Mouse (Mus musculus) neural tube, embryonic 11.5 days (tissue): ENCODE results near the gene 0610030E20Rik. TPM values are rescaled to one million over a fixed set of nuclear protein-coding genes. Genes with fewer than 3 reads are reported as not detected.

ENCODE experiments used
- ATAC-seq: fragments of 200-750 bp; cut with Nextera tagmentation; 2 replicates; pipeline ENCODE4 v1.8.0; 2017; ENCODE audit warnings: moderate number of reproducible peaks, mild to moderate bottlenecking, moderate TSS enrichment, moderate library complexity; ENCODE audit not compliant: insufficient read depth, low FRiP score, low TSS enrichment
- DNase-seq: peaks from one replicate; pipeline ENCODE4 v3.0.0-alpha.2; 2015; ENCODE audit warnings: low spot score
- H3K27ac ChIP-seq: fragments of 300-500 bp; sonication (generic); 2 replicates; pipeline ENCODE4 v1.5.1; 2014; ENCODE audit warnings: low read depth, mild to moderate bottlenecking, low read length
- H3K27me3 ChIP-seq: fragments of 300-500 bp; sonication (generic); 2 replicates; pipeline ENCODE4 v1.6.1; 2014; ENCODE audit warnings: mild to moderate bottlenecking, low read length, mixed read lengths; ENCODE audit not compliant: control insufficient read depth, insufficient read depth
- H3K36me3 ChIP-seq: fragments of 300-500 bp; sonication (generic); 2 replicates; pipeline ENCODE4 v1.6.1; 2014; ENCODE audit warnings: mild to moderate bottlenecking, low read length, moderate library complexity, mixed read lengths; ENCODE audit not compliant: control insufficient read depth, insufficient read depth
- H3K4me1 ChIP-seq: fragments of 300-500 bp; sonication (generic); 2 replicates; pipeline ENCODE4 v1.6.1; 2014; ENCODE audit warnings: low read length, mixed read lengths; ENCODE audit not compliant: control insufficient read depth, insufficient read depth
- H3K4me2 ChIP-seq: fragments of 300-500 bp; sonication (generic); 2 replicates; pipeline ENCODE4 v1.6.1; 2014; ENCODE audit warnings: low read depth, mild to moderate bottlenecking, moderate library complexity
- H3K4me3 ChIP-seq: fragments of 300-500 bp; sonication (generic); 2 replicates; pipeline ENCODE4 v1.5.1; 2014; ENCODE audit warnings: low read depth, low read length
- H3K9ac ChIP-seq: fragments of 300-500 bp; sonication (generic); 2 replicates; pipeline ENCODE4 v1.6.1; 2014; ENCODE audit warnings: mild to moderate bottlenecking, low read length
- H3K9me3 ChIP-seq: fragments of 300-500 bp; sonication (generic); 2 replicates; pipeline ENCODE4 v1.6.1; 2016; ENCODE audit warnings: low read length; ENCODE audit not compliant: control insufficient read depth
- WGBS: fragments of 180-500 bp; shearing (Covaris S2); extraction: QIAGEN DNeasy Blood & Tissue Kit; methylation state at CpG from one replicate; pipeline ENCODE4 v1.1.7; 2014; 5-methylcytosine and 5-hydroxymethylcytosine counted together
- polyA plus RNA-seq: library from polyadenylated mRNA; unstranded; fragments of >200 nt; fragmentation: Nextera tagmentation; extraction: Ambion mirVana; gene quantifications from 2 replicates; pipeline ENCODE4 v1.2.1, GENCODE M21; 2014

The 0610030E20Rik gene
- polyA plus RNA-seq, 1 experiment from 2014 or later: 17.4 TPM

- H3K4me2 ChIP-seq: no peak overlapping the region
- H3K4me3 ChIP-seq: no peak overlapping the region
- no peaks in the 10 kb centered on the region for H3K27me3 ChIP-seq
- no peak overlapping the region for H3K9ac ChIP-seq
- no peaks in the 10 kb centered on the region for H3K9me3 ChIP-seq
- no peaks in the 10 kb centered on the region for H3K4me1 ChIP-seq
- 88% methylated on average over 5 of the region's 5 CpGs for WGBS
- no peak overlapping the region for H3K27ac ChIP-seq
- peaks cover 20% of the 10 kb centered on the region for H3K36me3 ChIP-seq
- DNase-seq (no peak), ATAC-seq (no peak)
Observed at GRCm38 (mm10) chr6:72318440-72318839, 28.7 kb upstream of the 0610030E20Rik start.

- Histone ChIP-seq H3K4me3 (no peak overlapping the region), H3K4me1 (no peaks in the 10 kb centered on the region), H3K27ac (no peak overlapping the region), H3K36me3 (peaks cover 20% of the 10 kb centered on the region), H3K9ac (no peak overlapping the region), H3K9me3 (no peaks in the 10 kb centered on the region), H3K27me3 (no peaks in the 10 kb centered on the region), H3K4me2 (no peak overlapping the region)
- ATAC-seq (no peak), DNase-seq (peak; percentile 40)
- WGBS: 89% methylated on average over 11 of the region's 11 CpGs
Observed at GRCm38 (mm10) chr6:72319019-72319418, 28.1 kb upstream of the 0610030E20Rik start.

- Histone ChIP-seq H3K27ac (no peak overlapping the region), H3K4me2 (no peak overlapping the region), H3K4me1 (no peaks in the 10 kb centered on the region), H3K4me3 (no peak overlapping the region), H3K9ac (no peak overlapping the region), H3K36me3 (peaks cover 24% of the 10 kb centered on the region), H3K9me3 (no peaks in the 10 kb centered on the region), H3K27me3 (no peaks in the 10 kb centered on the region)
- ATAC-seq (no peak), DNase-seq (no peak)
- 90% methylated on average over 3 of the region's 3 CpGs for WGBS
Observed at GRCm38 (mm10) chr6:72322936-72323335, 24.2 kb upstream of the 0610030E20Rik start.

- no peaks in the 10 kb centered on the region for H3K9me3 ChIP-seq
- H3K4me2 ChIP-seq: no peak overlapping the region
- ATAC-seq (no peak), DNase-seq (no peak)
- H3K4me3 ChIP-seq: no peak overlapping the region
- no peak overlapping the region for H3K9ac ChIP-seq
- no peaks in the 10 kb centered on the region for H3K27me3 ChIP-seq
- peaks cover 25% of the 10 kb centered on the region for H3K36me3 ChIP-seq
- H3K27ac ChIP-seq: no peak overlapping the region
- 91% methylated on average over 6 of the region's 6 CpGs for WGBS
- no peaks in the 10 kb centered on the region for H3K4me1 ChIP-seq
Observed at GRCm38 (mm10) chr6:72323786-72324508, 23.2 kb upstream of the 0610030E20Rik start.

GRCm38 (mm10) chr6:72326274-72326673 lies 20.8 kb upstream of the 0610030E20Rik start:
- no peak for ATAC-seq
- 84% methylated on average over 6 of the region's 6 CpGs for WGBS
- H3K9me3 ChIP-seq: no peaks in the 10 kb centered on the region
- no peak overlapping the region for H3K4me3 ChIP-seq
- H3K27me3 ChIP-seq: no peaks in the 10 kb centered on the region
- H3K4me1 ChIP-seq: no peaks in the 10 kb centered on the region
- no peak overlapping the region for H3K4me2 ChIP-seq
- DNase-seq: no peak
- no peak overlapping the region for H3K9ac ChIP-seq
- H3K36me3 ChIP-seq: peaks cover 24% of the 10 kb centered on the region
- H3K27ac ChIP-seq: no peak overlapping the region

- 94% methylated on average over 5 of the region's 5 CpGs for WGBS
- H3K4me1 ChIP-seq: no peaks in the 10 kb centered on the region
- H3K27ac ChIP-seq: no peak overlapping the region
Observed at GRCm38 (mm10) chr6:72329019-72329418, 18.1 kb upstream of the 0610030E20Rik start.

GRCm38 (mm10) chr6:72330133-72330532 lies 17.0 kb upstream of the 0610030E20Rik start:
- ATAC-seq (no peak), DNase-seq (no peak)
- Histone ChIP-seq H3K36me3 (peaks cover 20% of the 10 kb centered on the region), H3K27me3 (no peaks in the 10 kb centered on the region), H3K4me3 (no peak overlapping the region), H3K9me3 (no peaks in the 10 kb centered on the region), H3K4me2 (no peak overlapping the region), H3K9ac (no peak overlapping the region), H3K27ac (no peak overlapping the region), H3K4me1 (no peaks in the 10 kb centered on the region)
- 93% methylated on average over 4 of the region's 4 CpGs for WGBS

More at GRCm38 (mm10) chr6:72329019-72329418, 18.1 kb upstream of the 0610030E20Rik start:
- H3K36me3 ChIP-seq: peaks cover 20% of the 10 kb centered on the region
- no peak overlapping the region for H3K9ac ChIP-seq
- ATAC-seq: no peak
- no peaks in the 10 kb centered on the region for H3K9me3 ChIP-seq
- H3K4me2 ChIP-seq: no peak overlapping the region
- no peaks in the 10 kb centered on the region for H3K27me3 ChIP-seq
- no peak overlapping the region for H3K4me3 ChIP-seq
- DNase-seq: no peak

- no peaks in the 10 kb centered on the region for H3K4me1 ChIP-seq
- no peaks in the 10 kb centered on the region for H3K27me3 ChIP-seq
- H3K9me3 ChIP-seq: no peaks in the 10 kb centered on the region
- no peak for ATAC-seq
- DNase-seq: no peak
- H3K4me3 ChIP-seq: no peak overlapping the region
- WGBS: 82% methylated on average over 5 of the region's 5 CpGs
- H3K27ac ChIP-seq: no peak overlapping the region
- H3K36me3 ChIP-seq: peaks cover 16% of the 10 kb centered on the region
- H3K9ac ChIP-seq: no peak overlapping the region
- no peak overlapping the region for H3K4me2 ChIP-seq
Observed at GRCm38 (mm10) chr6:72333111-72333510, 14.0 kb upstream of the 0610030E20Rik start.

- 71% methylated on average over 2 of the region's 2 CpGs for WGBS
- DNase-seq: no peak
- no peak overlapping the region for H3K4me3 ChIP-seq
- ATAC-seq: no peak
- no peak overlapping the region for H3K27ac ChIP-seq
- H3K4me2 ChIP-seq: no peak overlapping the region
- H3K9me3 ChIP-seq: no peaks in the 10 kb centered on the region
- no peak overlapping the region for H3K9ac ChIP-seq
- peaks cover 8% of the 10 kb centered on the region for H3K4me1 ChIP-seq
- peaks cover 6% of the 10 kb centered on the region; the same call in 1 of the 2 replicates for H3K36me3 ChIP-seq
- no peaks in the 10 kb centered on the region for H3K27me3 ChIP-seq
Observed at GRCm38 (mm10) chr6:72340481-72340880, 6.6 kb upstream of the 0610030E20Rik start.
